Mouse (Mus musculus): Measurements from ENCODE around the gene BC024063. TPM values are rescaled to one million over a fixed set of nuclear protein-coding genes. Genes with fewer than 3 reads are reported as not detected.
"Not testable (repeated sequence)": the region's sequence is repeated elsewhere in the genome, so short reads cannot be mapped to it uniquely, and the experiment has no call there.

BC024063 gene
- 1 to 10 TPM in 9 of 26 experiments, under 1 TPM in 11, not detected in 6; 0.36 to 2.1 (median 0.79) TPM for total RNA-seq (2018; cell fraction: chromatin; rRNA removed)
- total RNA-seq (2018; cell fraction: cytosol; rRNA removed), result under 1 TPM; 0.12 to 0.89 (median 0.47) TPM
- total RNA-seq (2018; cell fraction: nucleus; rRNA removed), result 1 to 10 TPM in 6 of 26 experiments, under 1 TPM in 15, not detected in 5; 0.28 to 1.5 (median 0.66) TPM
- polyA plus RNA-seq (2018), result 0.35 to 0.70 TPM (median 0.36 TPM) in 3 replicates

GRCm38 (mm10) chr10:82082728-82083621, at the start of gene BC024063:
Gene BC024063, plus strand, starts transcription at chr10:82083353.
- not testable (repeated sequence) for H3K36me3 ChIP-seq (ENCODE audit: inconsistent target); H3K27ac ChIP-seq; H3K79me2 ChIP-seq (ENCODE audit: inconsistent target)
- peak within 1 kb of the TSS; percentile 14; the same call in 1 of the 2 replicates for H3K4me3 ChIP-seq (ENCODE audit: inconsistent target)
- 42% methylated on average over 21 of the region's 42 CpGs for WGBS (ENCODE audit: missing documents)

- 90% methylated on average over 2 of the region's 2 CpGs for WGBS (ENCODE audit: missing documents)
- Histone ChIP-seq H3K36me3 (ENCODE audit: inconsistent target) (no peaks in the 10 kb centered on the region), H3K4me3 (ENCODE audit: inconsistent target) (no peak overlapping the region), H3K27ac (no peak overlapping the region), H3K79me2 (ENCODE audit: inconsistent target) (no peaks in the 10 kb centered on the region)
These were observed 41.0 kb upstream of the BC024063 start for GRCm38 (mm10) chr10:82042191-82042590.

GRCm38 (mm10) chr10:82046603-82047002, 36.5 kb upstream of the BC024063 start:
- Histone ChIP-seq H3K4me3 (ENCODE audit: inconsistent target) (no peak overlapping the region), H3K36me3 (ENCODE audit: inconsistent target) (no peaks in the 10 kb centered on the region), H3K27ac (no peak overlapping the region), H3K79me2 (ENCODE audit: inconsistent target) (no peaks in the 10 kb centered on the region; the same call in 1 of the 2 replicates)
- 92% methylated on average over 3 of the region's 3 CpGs for WGBS (ENCODE audit: missing documents)

GRCm38 (mm10) chr10:82047597-82048459, 35.3 kb upstream of the BC024063 start, which contains the start of gene Zfp873:
Gene Zfp873, plus strand, starts transcription at chr10:82048123.
- no peaks in the 10 kb centered on the region; the same call in 1 of the 2 replicates for H3K79me2 ChIP-seq (ENCODE audit: inconsistent target)
- peak within 1 kb of the TSS; percentile 7; the same call in 1 of the 2 replicates for H3K27ac ChIP-seq
- 9% methylated on average over 35 of the region's 35 CpGs for WGBS (ENCODE audit: missing documents)
- no peaks in the 10 kb centered on the region for H3K36me3 ChIP-seq (ENCODE audit: inconsistent target)
- H3K4me3 ChIP-seq (ENCODE audit: inconsistent target), result peak within 1 kb of the TSS; percentile 46

GRCm38 (mm10) chr10:82048460-82048804, 34.7 kb upstream of the BC024063 start:
- not testable (repeated sequence) for H3K36me3 ChIP-seq (ENCODE audit: inconsistent target); H3K79me2 ChIP-seq (ENCODE audit: inconsistent target)
- 23% methylated on average over 10 of the region's 10 CpGs for WGBS (ENCODE audit: missing documents)
- H3K4me3 ChIP-seq (ENCODE audit: inconsistent target), result peak overlapping the region; percentile 46
- peak overlapping the region; percentile 7; the same call in 1 of the 2 replicates for H3K27ac ChIP-seq

- H3K27ac ChIP-seq; H3K36me3 ChIP-seq (ENCODE audit: inconsistent target); H3K79me2 ChIP-seq (ENCODE audit: inconsistent target): not testable (repeated sequence)
- WGBS (ENCODE audit: missing documents), result 44% methylated on average over 9 of the region's 14 CpGs
- H3K4me3 ChIP-seq (ENCODE audit: inconsistent target), result peak overlapping the region; percentile 14; the same call in 1 of the 2 replicates
These were observed 444 bp downstream of the BC024063 start for GRCm38 (mm10) chr10:82083622-82083971.

GRCm38 (mm10) chr10:82117206-82117605, 34.1 kb downstream of the BC024063 start:
- Histone ChIP-seq H3K4me3 (ENCODE audit: inconsistent target) (no peak overlapping the region), H3K27ac (no peak overlapping the region), H3K36me3 (ENCODE audit: inconsistent target) (no peaks in the 10 kb centered on the region), H3K79me2 (ENCODE audit: inconsistent target) (no peaks in the 10 kb centered on the region)
- WGBS (ENCODE audit: missing documents), result 59% methylated on average over 3 of the region's 3 CpGs

GRCm38 (mm10) chr10:82127850-82128401, 44.8 kb downstream of the BC024063 start, which contains the start of gene AU041133:
Gene AU041133, plus strand, starts transcription at chr10:82128013.
- Histone ChIP-seq H3K36me3 (ENCODE audit: inconsistent target) (no peaks in the 10 kb centered on the region), H3K79me2 (ENCODE audit: inconsistent target) (peaks cover 6% of the 10 kb centered on the region; the same call in 1 of the 2 replicates), H3K27ac (no peak within 1 kb of the TSS), H3K4me3 (ENCODE audit: inconsistent target) (peak within 1 kb of the TSS; percentile 44)
- 5% methylated on average over 41 of the region's 41 CpGs for WGBS (ENCODE audit: missing documents)

- 93% methylated on average over 1 of the region's 1 CpGs for WGBS (ENCODE audit: missing documents)
- Histone ChIP-seq H3K4me3 (ENCODE audit: inconsistent target) (no peak overlapping the region), H3K79me2 (ENCODE audit: inconsistent target) (no peaks in the 10 kb centered on the region), H3K27ac (no peak overlapping the region), H3K36me3 (ENCODE audit: inconsistent target) (peaks cover 14% of the 10 kb centered on the region; the same call in 1 of the 2 replicates)
These were observed 62.1 kb downstream of the BC024063 start for GRCm38 (mm10) chr10:82145282-82145681.

GRCm38 (mm10) chr10:82147571-82147970, 64.4 kb downstream of the BC024063 start:
- 80% methylated on average over 4 of the region's 4 CpGs for WGBS (ENCODE audit: missing documents)
- Histone ChIP-seq H3K4me3 (ENCODE audit: inconsistent target) (no peak overlapping the region), H3K36me3 (ENCODE audit: inconsistent target) (peaks cover 26% of the 10 kb centered on the region; the same call in 1 of the 2 replicates), H3K27ac (no peak overlapping the region), H3K79me2 (ENCODE audit: inconsistent target) (no peaks in the 10 kb centered on the region)

Other genes with a start within 250 kb of the BC024063 start
- gene Gm32687, start 219.4 kb upstream of the BC024063 start, polyA plus RNA-seq (2018), result 2.3 to 3.4 TPM (median 2.4 TPM) in 3 replicates
- gene Zfp781, start 152.9 kb upstream of the BC024063 start, polyA plus RNA-seq (2018), result 0.28 to 0.57 TPM (median 0.36 TPM) in 3 replicates
- gene Zfp873, start 35.2 kb upstream of the BC024063 start, polyA plus RNA-seq (2018), result 2.8 to 3.9 TPM (median 3.2 TPM) in 3 replicates
- gene AU041133, start 44.7 kb downstream of the BC024063 start, polyA plus RNA-seq (2018), result 1.6 to 3.3 TPM (median 3.0 TPM) in 3 replicates
- gene Zfp938, start 157.9 kb downstream of the BC024063 start, polyA plus RNA-seq (2018), result 3.5 to 5.7 TPM (median 4.6 TPM) in 3 replicates
- not detected in 3 replicates for gene 4932415D10Rik, start 233.2 kb downstream of the BC024063 start, polyA plus RNA-seq (2018)

Data from macrophage (primary cell).